Mouse (Mus musculus) liver, embryonic 11.5 days (tissue): ENCODE data around the gene Them5. TPM values are rescaled to one million over a fixed set of nuclear protein-coding genes. Genes with fewer than 3 reads are reported as not detected.

Experiments
- ATAC-seq: fragments of 200-750 bp; cut with Nextera tagmentation; replicated peaks from 2 replicates; pipeline ENCODE4 v1.8.0; 2017; ENCODE audit warnings: moderate number of reproducible peaks, mild to moderate bottlenecking, moderate TSS enrichment, moderate library complexity; ENCODE audit not compliant: low FRiP score
- DNase-seq: peaks from one replicate; pipeline ENCODE4 v3.0.0-alpha.2; 2017; ENCODE audit warnings: low spot score
- H3K27ac ChIP-seq: fragments of 300-500 bp; sonication (generic); 2 replicates; pipeline ENCODE4 v1.5.1; 2014; ENCODE audit warnings: mild to moderate bottlenecking, low read depth, low read length, control low read depth
- H3K27me3 ChIP-seq: fragments of 300-500 bp; sonication (generic); replicated peaks from 2 replicates; pipeline ENCODE4 v1.6.1; 2014; ENCODE audit warnings: low read length, mixed read lengths; ENCODE audit not compliant: control insufficient read depth, insufficient read depth
- H3K36me3 ChIP-seq: fragments of 300-500 bp; sonication (generic); 2 replicates; pipeline ENCODE4 v1.6.1; 2014; ENCODE audit warnings: mild to moderate bottlenecking, low read length, moderate library complexity, mixed read lengths; ENCODE audit not compliant: control insufficient read depth, insufficient read depth
- H3K4me1 ChIP-seq: fragments of 300-500 bp; sonication (generic); replicated peaks from 2 replicates; pipeline ENCODE4 v1.6.1; 2014; ENCODE audit warnings: low read length, mixed read lengths; ENCODE audit not compliant: control insufficient read depth, insufficient read depth
- H3K4me2 ChIP-seq: fragments of 300-500 bp; sonication (generic); 2 replicates; pipeline ENCODE4 v1.6.1; 2014; ENCODE audit warnings: mild to moderate bottlenecking, control low read depth, moderate library complexity
- H3K4me3 ChIP-seq: fragments of 300-500 bp; sonication (generic); 2 replicates; pipeline ENCODE4 v1.5.1; 2014; ENCODE audit warnings: low read depth, low read length, control low read depth
- H3K9ac ChIP-seq: fragments of 300-500 bp; sonication (generic); 2 replicates; pipeline ENCODE4 v1.6.1; 2014; ENCODE audit warnings: low read depth, low read length, control low read depth
- H3K9me3 ChIP-seq: fragments of 300-500 bp; sonication (generic); 2 replicates; pipeline ENCODE4 v1.6.1; 2016; ENCODE audit warnings: low read length, inconsistent platforms, mixed read lengths; ENCODE audit not compliant: control insufficient read depth
- WGBS: fragments of 180-500 bp; shearing (Covaris S2); extraction: QIAGEN DNeasy Blood & Tissue Kit; methylation state at CpG from one replicate; pipeline ENCODE4 v1.1.7; 2014; 5-methylcytosine and 5-hydroxymethylcytosine counted together
- polyA plus RNA-seq: library from polyadenylated mRNA; unstranded; fragments of >200 nt; fragmentation: Nextera tagmentation; extraction: Ambion mirVana; gene quantifications from 2 replicates; pipeline ENCODE4 v1.2.1, GENCODE M21; 2014

Gene Them5
- polyA plus RNA-seq, 1 experiment from 2014 or later: not detected

DNA sequence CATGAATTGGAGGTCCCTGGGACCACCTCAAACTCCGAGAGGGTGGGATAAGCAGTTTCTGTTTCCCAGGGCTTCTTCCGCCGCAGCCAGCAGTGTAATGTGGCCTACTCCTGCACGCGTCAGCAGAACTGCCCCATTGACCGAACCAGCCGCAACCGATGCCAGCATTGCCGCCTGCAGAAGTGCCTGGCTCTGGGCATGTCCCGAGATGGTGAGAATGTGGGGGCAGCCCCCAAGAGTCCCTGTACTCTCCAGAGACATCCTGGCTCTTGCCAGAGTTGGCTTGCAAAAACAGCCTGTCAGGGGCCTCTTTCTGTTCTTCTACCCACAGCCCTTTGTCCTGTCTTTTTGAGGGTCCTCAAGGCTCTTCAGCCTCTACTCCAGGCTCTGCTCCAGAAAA, 45.5 kb downstream of the Them5 start:
- ATAC-seq: no peak

DNA sequence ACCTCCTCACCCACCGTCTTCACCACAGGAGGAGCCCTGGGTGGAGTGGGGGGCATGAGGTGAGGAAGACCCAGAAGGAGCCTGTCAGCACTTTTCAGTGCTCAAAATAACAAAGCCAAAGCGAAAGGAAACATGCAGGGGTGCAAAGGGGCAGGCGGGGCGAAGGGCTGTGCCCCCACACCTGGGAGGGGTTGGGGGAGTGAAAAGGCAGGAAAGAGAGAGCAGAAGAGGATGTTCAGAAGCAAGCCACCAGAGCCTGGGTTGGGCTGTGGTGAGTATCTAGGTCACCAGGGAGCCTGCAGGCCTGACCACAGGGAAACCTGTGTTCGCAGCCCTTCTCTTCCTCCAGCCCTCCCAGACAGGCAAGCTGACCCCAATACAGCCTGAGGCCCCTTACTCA, 46.1 kb downstream of the Them5 start:
- no peaks in the 10 kb centered on the region for H3K9me3 ChIP-seq
- H3K9ac ChIP-seq: no peak overlapping the region
- H3K4me1 ChIP-seq: no peaks in the 10 kb centered on the region
- ATAC-seq (no peak), DNase-seq (no peak)
- H3K27ac ChIP-seq: no peak overlapping the region
- no peaks in the 10 kb centered on the region for H3K36me3 ChIP-seq
- no peaks in the 10 kb centered on the region for H3K27me3 ChIP-seq
- no peak overlapping the region for H3K4me3 ChIP-seq
- no peak overlapping the region for H3K4me2 ChIP-seq
- WGBS: 50% methylated on average over 5 of the region's 5 CpGs

More for the DNA sequence above, 45.5 kb downstream of the Them5 start:
- Histone ChIP-seq H3K27ac (no peak overlapping the region), H3K4me3 (no peak overlapping the region), H3K36me3 (no peaks in the 10 kb centered on the region), H3K9ac (no peak overlapping the region), H3K4me2 (no peak overlapping the region), H3K9me3 (no peaks in the 10 kb centered on the region), H3K27me3 (no peaks in the 10 kb centered on the region), H3K4me1 (no peaks in the 10 kb centered on the region)
- DNase-seq: no peak
- WGBS: 84% methylated on average over 10 of the region's 10 CpGs

GRCm38 (mm10) chr3:94389420-94389819, 47.5 kb downstream of the Them5 start:
- Histone ChIP-seq H3K4me1 (no peaks in the 10 kb centered on the region), H3K27me3 (no peaks in the 10 kb centered on the region), H3K4me3 (no peak overlapping the region), H3K27ac (no peak overlapping the region), H3K4me2 (no peak overlapping the region), H3K36me3 (no peaks in the 10 kb centered on the region), H3K9ac (no peak overlapping the region), H3K9me3 (no peaks in the 10 kb centered on the region)
- DNase-seq: no peak
- 91% methylated on average over 16 of the region's 16 CpGs for WGBS
- ATAC-seq: no peak

DNA sequence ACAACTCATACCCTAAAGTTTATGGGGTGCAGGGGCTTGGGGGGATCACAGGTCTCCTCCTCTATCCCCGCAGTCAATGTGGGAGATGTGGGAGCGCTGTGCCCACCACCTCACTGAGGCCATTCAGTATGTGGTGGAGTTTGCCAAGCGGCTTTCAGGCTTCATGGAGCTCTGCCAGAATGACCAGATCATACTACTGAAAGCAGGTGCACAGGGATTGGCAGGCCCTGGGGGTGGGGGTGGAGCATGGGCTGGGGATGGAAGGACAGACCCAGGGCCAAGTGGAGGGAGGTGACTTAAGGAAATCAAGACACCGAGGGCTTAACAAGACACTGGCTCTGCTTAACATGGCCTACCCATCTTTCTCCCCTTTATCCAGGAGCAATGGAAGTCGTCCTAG, 49.1 kb downstream of the Them5 start:
- H3K27me3 ChIP-seq: no peaks in the 10 kb centered on the region
- H3K9me3 ChIP-seq: no peaks in the 10 kb centered on the region
- H3K4me2 ChIP-seq: no peak overlapping the region
- no peaks in the 10 kb centered on the region for H3K4me1 ChIP-seq
- no peak overlapping the region for H3K4me3 ChIP-seq
- no peak overlapping the region for H3K27ac ChIP-seq
- DNase-seq: no peak
- 70% methylated on average over 5 of the region's 5 CpGs for WGBS
- no peak for ATAC-seq
- H3K9ac ChIP-seq: no peak overlapping the region
- H3K36me3 ChIP-seq: no peaks in the 10 kb centered on the region

DNA sequence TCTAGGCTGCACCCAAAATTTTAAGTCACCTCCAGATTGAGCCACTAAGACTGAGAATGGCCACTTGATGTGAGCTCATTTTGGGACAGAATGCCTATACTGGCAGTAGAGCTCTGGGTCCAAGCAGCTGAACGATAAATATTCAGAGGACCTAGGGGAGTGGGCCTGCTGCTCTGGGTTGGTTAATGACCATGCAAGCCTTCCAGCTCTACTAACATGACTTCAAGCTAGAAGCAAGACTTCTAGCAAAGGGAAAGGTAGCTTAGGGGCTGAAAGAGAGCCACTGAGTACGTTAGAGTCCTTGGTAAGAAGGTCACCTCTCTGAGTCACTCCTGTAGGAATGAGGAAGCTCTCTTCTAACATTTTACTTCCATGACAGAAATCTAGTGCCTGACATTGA, 50.2 kb downstream of the Them5 start:
- Histone ChIP-seq H3K9me3 (no peaks in the 10 kb centered on the region), H3K27me3 (peaks cover 2% of the 10 kb centered on the region; the same call in 1 of the 2 replicates), H3K4me1 (no peaks in the 10 kb centered on the region), H3K4me2 (no peak overlapping the region), H3K36me3 (no peaks in the 10 kb centered on the region), H3K4me3 (no peak overlapping the region), H3K9ac (no peak overlapping the region), H3K27ac (no peak overlapping the region)
- DNase-seq: no peak
- 74% methylated on average over 2 of the region's 2 CpGs for WGBS
- ATAC-seq: no peak

- WGBS: 70% methylated on average over 4 of the region's 4 CpGs
- peaks cover 11% of the 10 kb centered on the region; the same call in 1 of the 2 replicates for H3K27me3 ChIP-seq
- H3K27ac ChIP-seq: no peak overlapping the region
- H3K9me3 ChIP-seq: no peaks in the 10 kb centered on the region
- no peaks in the 10 kb centered on the region for H3K36me3 ChIP-seq
- H3K4me2 ChIP-seq: no peak overlapping the region
- H3K4me1 ChIP-seq: no peaks in the 10 kb centered on the region
- no peak overlapping the region for H3K9ac ChIP-seq
- H3K4me3 ChIP-seq: no peak overlapping the region
- ATAC-seq (no peak), DNase-seq (no peak)
These were observed 51.1 kb downstream of the Them5 start for GRCm38 (mm10) chr3:94393049-94393448.

- no peak overlapping the region for H3K27ac ChIP-seq
- no peaks in the 10 kb centered on the region for H3K9me3 ChIP-seq
- H3K9ac ChIP-seq: no peak overlapping the region
- no peak overlapping the region for H3K4me3 ChIP-seq
- DNase-seq (no peak), ATAC-seq (no peak)
- no peaks in the 10 kb centered on the region for H3K36me3 ChIP-seq
- no peaks in the 10 kb centered on the region for H3K4me1 ChIP-seq
- peaks cover 43% of the 10 kb centered on the region for H3K27me3 ChIP-seq
- no peak overlapping the region for H3K4me2 ChIP-seq
- WGBS: 54% methylated on average over 1 of the region's 1 CpGs
These were observed 54.4 kb downstream of the Them5 start for GRCm38 (mm10) chr3:94396336-94396735.

DNA sequence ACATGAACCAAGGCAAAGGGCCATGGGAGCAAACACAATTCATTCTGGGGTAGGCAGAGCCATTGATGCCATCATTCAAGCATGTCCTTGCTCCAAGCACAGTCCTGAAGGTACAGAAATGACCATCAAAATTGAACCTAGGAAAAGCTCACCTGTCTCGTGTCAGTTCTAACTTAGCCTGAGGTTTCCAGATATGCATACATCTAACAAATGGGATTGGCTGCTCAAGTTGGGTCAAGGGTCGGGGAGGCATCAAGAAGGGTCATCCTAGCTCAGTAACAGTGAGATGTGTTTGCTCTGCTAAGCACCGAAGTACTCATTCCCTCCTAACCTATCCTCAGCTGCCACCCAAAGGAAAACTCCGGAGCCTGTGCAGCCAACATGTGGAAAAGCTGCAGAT, 55.0 kb downstream of the Them5 start:
- H3K4me3 ChIP-seq: no peak overlapping the region
- ATAC-seq (no peak), DNase-seq (no peak)
- H3K9ac ChIP-seq: no peak overlapping the region
- no peaks in the 10 kb centered on the region for H3K36me3 ChIP-seq
- no peaks in the 10 kb centered on the region for H3K9me3 ChIP-seq
- H3K4me1 ChIP-seq: no peaks in the 10 kb centered on the region
- 73% methylated on average over 4 of the region's 4 CpGs for WGBS
- no peak overlapping the region for H3K27ac ChIP-seq
- H3K4me2 ChIP-seq: no peak overlapping the region
- H3K27me3 ChIP-seq: peaks cover 43% of the 10 kb centered on the region
